Mouse (Mus musculus) right cerebral cortex, postnatal 25 days (tissue): Measurements from ENCODE around the gene Hivep3.

Experiments used
- DNase-seq: peaks from one replicate; pipeline ENCODE4 v3.0.0; 2022

Gene Hivep3

GRCm38 (mm10) chr4:119979918-119980317, 246.3 kb downstream of the Hivep3 start:
- no peak for DNase-seq

GRCm38 (mm10) chr4:119981047-119981720, 247.6 kb downstream of the Hivep3 start:
- DNase-seq, result no peak

GRCm38 (mm10) chr4:119986065-119986464, 252.5 kb downstream of the Hivep3 start:
- no peak for DNase-seq

GRCm38 (mm10) chr4:119986580-119987291, 253.2 kb downstream of the Hivep3 start:
- no peak for DNase-seq

- no peak for DNase-seq
These were observed 253.9 kb downstream of the Hivep3 start for GRCm38 (mm10) chr4:119987376-119988087.

- DNase-seq, result no peak
These were observed 255.6 kb downstream of the Hivep3 start for GRCm38 (mm10) chr4:119989031-119989693.

- DNase-seq, result no peak
These were observed 256.8 kb downstream of the Hivep3 start for GRCm38 (mm10) chr4:119990346-119990745.

GRCm38 (mm10) chr4:119990841-119991240, 257.3 kb downstream of the Hivep3 start:
- DNase-seq, result no peak

- no peak for DNase-seq
These were observed 258.2 kb downstream of the Hivep3 start for GRCm38 (mm10) chr4:119991758-119992157.

GRCm38 (mm10) chr4:119996377-119996776, 262.8 kb downstream of the Hivep3 start:
- DNase-seq, result no peak

GRCm38 (mm10) chr4:119997351-119997750, 263.8 kb downstream of the Hivep3 start:
- DNase-seq, result no peak

GRCm38 (mm10) chr4:119998911-119999310, 265.3 kb downstream of the Hivep3 start:
- DNase-seq, result no peak

GRCm38 (mm10) chr4:120000881-120001280, 267.3 kb downstream of the Hivep3 start:
- DNase-seq, result no peak

- DNase-seq, result no peak
These were observed 269.4 kb downstream of the Hivep3 start for GRCm38 (mm10) chr4:120003006-120003405.

GRCm38 (mm10) chr4:120006046-120006445, 272.5 kb downstream of the Hivep3 start:
- no peak for DNase-seq

- no peak for DNase-seq
These were observed 274.3 kb downstream of the Hivep3 start for GRCm38 (mm10) chr4:120007889-120008288.

GRCm38 (mm10) chr4:120009151-120009550, 275.6 kb downstream of the Hivep3 start:
- DNase-seq, result no peak

GRCm38 (mm10) chr4:120011788-120012187, 278.2 kb downstream of the Hivep3 start:
- DNase-seq, result no peak

GRCm38 (mm10) chr4:120012891-120013290, 279.3 kb downstream of the Hivep3 start:
- DNase-seq, result no peak

- no peak for DNase-seq
These were observed 284.8 kb downstream of the Hivep3 start for GRCm38 (mm10) chr4:120018426-120018825.

GRCm38 (mm10) chr4:120022392-120022791, 288.8 kb downstream of the Hivep3 start:
- no peak for DNase-seq

GRCm38 (mm10) chr4:120023221-120023840, 289.7 kb downstream of the Hivep3 start:
- no peak for DNase-seq

- peak; percentile 81 for DNase-seq
These were observed 290.5 kb downstream of the Hivep3 start for GRCm38 (mm10) chr4:120024071-120024470.
